Mouse (Mus musculus): ENCODE results near the gene Krtap15. TPM values are rescaled to one million over a fixed set of nuclear protein-coding genes. Genes with fewer than 3 reads are reported as not detected.

Krtap15 gene
- total RNA-seq (2012; rRNA removed) (not detected in 2 replicates), polyA plus RNA-seq (2012; ENCODE audit: insufficient read depth in 1 of 2, insufficient read length in 2 of 2, low read depth in 1 of 2, low replicate concordance in 2 of 2, missing spikeins in 1 of 2) (not detected)

DNA sequence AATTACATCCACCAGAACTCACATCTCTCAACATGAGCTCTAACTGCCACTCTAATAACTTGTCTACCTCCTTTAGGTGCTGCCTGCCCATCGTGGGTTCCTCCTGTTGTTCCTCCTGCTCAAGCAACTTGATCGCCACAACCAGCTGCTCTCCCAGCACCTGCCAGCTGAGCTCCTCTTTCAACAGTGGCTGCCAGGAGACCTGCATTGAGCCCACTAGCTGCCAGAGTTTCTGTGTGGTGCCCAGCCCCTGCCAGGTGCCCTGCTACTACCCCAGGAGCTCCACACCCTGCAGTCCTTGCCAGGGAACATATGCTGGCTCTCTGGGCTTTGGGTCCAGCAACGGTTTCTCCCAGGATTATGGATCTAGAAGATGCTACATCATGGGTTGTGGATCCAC is at the start of gene Krtap15:
Krtap15 (plus strand) TSS at position 150 of the 400 bp plus-strand sequence.
- no peak within 1 kb of the TSS for H3K27ac ChIP-seq (ENCODE audit: control insufficient read depth, low read depth, low read length)
- DNase-seq (ENCODE audit: low read depth, low spot score): no peak
- no peaks in the 10 kb centered on the region for H3K9me3 ChIP-seq (replicated peaks; ENCODE audit: insufficient read depth, low read length)
- H3K4me3 ChIP-seq (ENCODE audit: control insufficient read depth in 1 of 2, insufficient read depth in 1 of 2, low read depth in 2 of 2, low read length in 2 of 2): no peak within 1 kb of the TSS
- TF ChIP-seq ZNF384 (IDR thresholded peaks at IDR 0.05; ENCODE audit: low read depth, low read length) (no peak), MAX (IDR thresholded peaks at IDR 0.05; ENCODE audit: low read length) (no peak), ZC3H11A (IDR thresholded peaks at IDR 0.05; ENCODE audit: low read depth, low read length) (no peak), MXI1 (IDR thresholded peaks at IDR 0.05; ENCODE audit: low read depth, low read length) (no peak), TBP (IDR thresholded peaks at IDR 0.05; ENCODE audit: low read depth, low read length) (no peak), ZKSCAN1 (IDR thresholded peaks at IDR 0.05; ENCODE audit: low read depth, low read length) (no peak), SMC3 (IDR thresholded peaks at IDR 0.05; ENCODE audit: low read depth, low read length) (no peak), MYC (IDR thresholded peaks at IDR 0.05; ENCODE audit: low read depth, low read length) (no peak)
- no peaks in the 10 kb centered on the region for H3K79me2 ChIP-seq (ENCODE audit: control insufficient read depth, insufficient read depth, low read length, poor library complexity)
- H3K36me3 ChIP-seq (ENCODE audit: control insufficient read depth in 1 of 2, insufficient read depth in 2 of 2, low read length in 2 of 2): no peaks in the 10 kb centered on the region
- no peak within 1 kb of the TSS for H3K9ac ChIP-seq (ENCODE audit: control insufficient read depth, low read depth, low read length, poor library complexity, severe bottlenecking)
- H3K4me1 ChIP-seq (ENCODE audit: control insufficient read depth in 1 of 2, insufficient read depth in 2 of 2, low read length in 2 of 2): no peaks in the 10 kb centered on the region
- no peaks in the 10 kb centered on the region for H3K27me3 ChIP-seq (ENCODE audit: control insufficient read depth in 1 of 2, insufficient read depth in 2 of 2, low read length in 2 of 2)

DNA sequence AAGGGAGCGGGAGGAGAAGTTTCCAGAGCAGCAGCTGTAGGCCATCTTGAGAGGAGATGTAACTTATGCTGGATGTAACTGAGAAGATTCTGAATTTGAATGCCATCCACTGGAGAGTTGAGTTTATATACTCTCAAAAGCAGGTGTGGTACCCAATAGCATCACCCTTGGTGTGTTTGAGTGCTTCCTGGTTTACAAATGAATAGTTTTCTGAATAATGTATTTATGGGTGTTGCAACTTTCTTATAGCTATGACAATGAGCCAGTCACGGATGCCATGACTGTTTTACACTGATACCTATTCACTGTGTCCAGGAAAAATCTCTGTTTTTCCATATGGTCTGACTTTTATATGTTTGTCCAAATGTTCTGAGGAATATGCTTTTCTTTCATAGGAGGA is 45.9 kb upstream of the Krtap15 start, which contains the start of gene 2310057N15Rik:
2310057N15Rik (minus strand) TSS at position 101 of the 400 bp plus-strand sequence.
- Histone ChIP-seq H3K4me3 (ENCODE audit: control insufficient read depth in 1 of 2, insufficient read depth in 1 of 2, low read depth in 2 of 2, low read length in 2 of 2) (no peak within 1 kb of the TSS), H3K79me2 (ENCODE audit: control insufficient read depth, insufficient read depth, low read length, poor library complexity) (no peaks in the 10 kb centered on the region), H3K9me3 (replicated peaks; ENCODE audit: insufficient read depth, low read length) (no peaks in the 10 kb centered on the region), H3K4me1 (ENCODE audit: control insufficient read depth in 1 of 2, insufficient read depth in 2 of 2, low read length in 2 of 2) (no peaks in the 10 kb centered on the region), H3K9ac (ENCODE audit: control insufficient read depth, low read depth, low read length, poor library complexity, severe bottlenecking) (no peak within 1 kb of the TSS), H3K36me3 (ENCODE audit: control insufficient read depth in 1 of 2, insufficient read depth in 2 of 2, low read length in 2 of 2) (no peaks in the 10 kb centered on the region), H3K27me3 (ENCODE audit: control insufficient read depth in 1 of 2, insufficient read depth in 2 of 2, low read length in 2 of 2) (no peaks in the 10 kb centered on the region), H3K27ac (ENCODE audit: control insufficient read depth, low read depth, low read length) (no peak within 1 kb of the TSS)
- TF ChIP-seq POLR2AphosphoS5 (IDR thresholded peaks at IDR 0.05; ENCODE audit: borderline replicate concordance, low read depth, low read length): no peak
- no peak for TF ChIP-seq JUND (IDR thresholded peaks at IDR 0.05; ENCODE audit: low read depth, low read length)
- TF ChIP-seq USF1 (IDR thresholded peaks at IDR 0.05; ENCODE audit: low read depth, low read length): no peak
- TF ChIP-seq HCFC1 (IDR thresholded peaks at IDR 0.05; ENCODE audit: low read depth, low read length): no peak
- TF ChIP-seq UBTF (IDR thresholded peaks at IDR 0.05; ENCODE audit: borderline replicate concordance, insufficient read depth, low read depth, low read length): no peak
- TF ChIP-seq MAX (IDR thresholded peaks at IDR 0.05; ENCODE audit: low read length): no peak
- no peak for TF ChIP-seq ZNF384 (IDR thresholded peaks at IDR 0.05; ENCODE audit: low read depth, low read length)
- TF ChIP-seq RAD21 (IDR thresholded peaks at IDR 0.05; ENCODE audit: low read depth, low read length): no peak
- no peak for TF ChIP-seq CTCF (IDR thresholded peaks at IDR 0.05 in 2 of 3, conservative IDR thresholded peaks at IDR 0.05 in 1 of 3; ENCODE audit: control insufficient read depth in 1 of 3, insufficient read depth in 1 of 3, low read depth in 2 of 3, low read length in 3 of 3, poor library complexity in 1 of 3, severe bottlenecking in 1 of 3)
- no peak for TF ChIP-seq CHD2 (IDR thresholded peaks at IDR 0.05; ENCODE audit: low read length)
- no peak for TF ChIP-seq MAFK (IDR thresholded peaks at IDR 0.05; ENCODE audit: borderline replicate concordance, low read depth, low read length)
- TF ChIP-seq ZC3H11A (IDR thresholded peaks at IDR 0.05; ENCODE audit: low read depth, low read length): no peak
- no peak for DNase-seq (ENCODE audit: low read depth, low spot score)

Measured in MEL (cell line).